Mouse (Mus musculus) brain, embryonic 18.5 days (tissue): ENCODE measurements around the gene Cfap298.

Source experiments
- DNase-seq: peaks from one replicate; pipeline ENCODE4 v3.0.0-alpha.2; 2012; ENCODE audit warnings: low read depth, low spot score

Gene Cfap298

GRCm38 (mm10) chr16:90911766-90912165 is 23.1 kb downstream of the Cfap298 start:
- DNase-seq = no peak

- DNase-seq = no peak
Observed at GRCm38 (mm10) chr16:90910855-90911533, 23.9 kb downstream of the Cfap298 start.

- DNase-seq = no peak
Observed at GRCm38 (mm10) chr16:90907250-90907649, 27.7 kb downstream of the Cfap298 start.

GRCm38 (mm10) chr16:90903300-90903699 is 31.6 kb downstream of the Cfap298 start:
- DNase-seq = no peak

GRCm38 (mm10) chr16:90901364-90901763 is 33.5 kb downstream of the Cfap298 start:
- no peak for DNase-seq

GRCm38 (mm10) chr16:90899498-90899897 is 35.4 kb downstream of the Cfap298 start:
- DNase-seq = no peak

- no peak for DNase-seq
Observed at GRCm38 (mm10) chr16:90897651-90898050, 37.3 kb downstream of the Cfap298 start.

GRCm38 (mm10) chr16:90893792-90894191 is 41.1 kb downstream of the Cfap298 start:
- DNase-seq = no peak

- no peak for DNase-seq
Observed at GRCm38 (mm10) chr16:90893019-90893418, 41.9 kb downstream of the Cfap298 start.

GRCm38 (mm10) chr16:90892081-90892480 is 42.8 kb downstream of the Cfap298 start:
- DNase-seq = no peak

- DNase-seq = no peak
Observed at GRCm38 (mm10) chr16:90891601-90892000, 43.3 kb downstream of the Cfap298 start.

GRCm38 (mm10) chr16:90890683-90891082 is 44.2 kb downstream of the Cfap298 start:
- DNase-seq = no peak

GRCm38 (mm10) chr16:90885781-90886565 is 48.9 kb downstream of the Cfap298 start:
- no peak for DNase-seq

GRCm38 (mm10) chr16:90885351-90885750 is 49.6 kb downstream of the Cfap298 start:
- DNase-seq = no peak

- no peak for DNase-seq
Observed at GRCm38 (mm10) chr16:90882501-90882977, 52.4 kb downstream of the Cfap298 start.

- no peak for DNase-seq
Observed at GRCm38 (mm10) chr16:90878135-90878860, 56.6 kb downstream of the Cfap298 start.
